Mouse (Mus musculus): ENCODE data around the gene Ephb4. TPM values are rescaled to one million over a fixed set of nuclear protein-coding genes. Genes with fewer than 3 reads are reported as not detected.

The Ephb4 gene
- polyA plus RNA-seq, 1 experiment from 2014 or later = 9.0 TPM

- H3K27me3 ChIP-seq (ENCODE audit: control insufficient read depth, insufficient read depth, low read length) = no peaks in the 10 kb centered on the region
- H3K4me3 ChIP-seq (replicated peaks; ENCODE audit: low read length) = peak overlapping the region; percentile 76
- H3K9me3 ChIP-seq (ENCODE audit: control insufficient read depth, low read length) = no peaks in the 10 kb centered on the region
- peak overlapping the region; percentile 95 for H3K27ac ChIP-seq
- ATAC-seq (ENCODE audit: low FRiP score) = no peak
- no peak for DNase-seq (ENCODE audit: low spot score)
- WGBS = 97% methylated on average over 4 of the region's 4 CpGs
- H3K4me1 ChIP-seq (replicated peaks; ENCODE audit: control insufficient read depth, insufficient read depth, low read length) = peaks cover 31% of the 10 kb centered on the region
- peak overlapping the region; percentile 96 for H3K9ac ChIP-seq
- H3K4me2 ChIP-seq (replicated peaks) = peak overlapping the region; percentile 53
- H3K36me3 ChIP-seq (replicated peaks; ENCODE audit: control insufficient read depth, insufficient read depth) = peaks cover 38% of the 10 kb centered on the region
These were observed 41.6 kb upstream of the Ephb4 start for GRCm38 (mm10) chr5:137308356-137308755.

DNA sequence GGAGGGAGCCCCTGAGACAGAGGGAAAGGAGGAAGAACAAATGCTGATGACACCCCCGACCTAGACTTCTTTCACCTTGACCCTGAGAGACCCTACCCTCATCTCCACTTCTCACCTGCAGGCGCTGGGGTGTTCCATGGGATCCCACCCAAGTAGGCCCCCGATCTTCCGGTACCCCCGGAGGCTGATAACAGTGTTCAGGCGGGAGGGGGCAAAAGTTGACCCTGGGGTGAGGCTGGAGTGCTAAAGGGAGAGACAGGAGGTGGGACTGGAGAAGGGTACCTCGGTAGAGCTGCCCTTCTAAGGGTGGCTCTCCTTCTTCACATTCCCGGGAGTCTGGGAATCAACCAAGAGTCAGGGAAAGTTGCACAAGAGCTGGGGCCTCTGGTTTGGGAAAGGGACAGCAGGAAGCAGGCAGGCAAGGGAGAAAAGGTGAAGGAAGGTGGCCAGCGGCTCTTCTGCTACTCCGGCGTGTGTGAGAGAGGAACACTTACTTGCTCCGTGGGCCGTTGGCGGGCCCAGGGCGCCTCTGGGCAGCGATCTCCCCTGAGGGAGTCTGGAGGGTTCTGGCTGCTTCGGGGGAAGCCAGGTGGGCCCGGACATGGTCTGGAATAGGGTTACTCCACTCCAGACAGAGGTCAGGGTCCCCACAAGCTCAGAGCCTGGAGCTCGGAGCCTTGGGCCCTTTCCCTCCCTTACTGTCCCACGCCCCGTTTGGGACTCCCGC lies 36.3 kb upstream of the Ephb4 start:
- H3K36me3 ChIP-seq (replicated peaks; ENCODE audit: control insufficient read depth, insufficient read depth) = peaks cover 34% of the 10 kb centered on the region
- ATAC-seq (ENCODE audit: low FRiP score) (peak; percentile 10; the same call in 1 of the 2 replicates), DNase-seq (ENCODE audit: low spot score) (no peak)
- WGBS = 5% methylated on average over 22 of the region's 22 CpGs
- H3K4me3 ChIP-seq (replicated peaks; ENCODE audit: low read length) = peak overlapping the region; percentile 38
- H3K27me3 ChIP-seq (ENCODE audit: control insufficient read depth, insufficient read depth, low read length) = no peaks in the 10 kb centered on the region
- peaks cover 12% of the 10 kb centered on the region for H3K4me1 ChIP-seq (replicated peaks; ENCODE audit: control insufficient read depth, insufficient read depth, low read length)
- peak overlapping the region; percentile 59 for H3K4me2 ChIP-seq (replicated peaks)
- no peaks in the 10 kb centered on the region for H3K9me3 ChIP-seq (ENCODE audit: control insufficient read depth, low read length)
- peak overlapping the region; percentile 58; the same call in 1 of the 2 replicates for H3K27ac ChIP-seq
- H3K9ac ChIP-seq = peak overlapping the region; percentile 63

- H3K4me2 ChIP-seq (replicated peaks) = peak within 1 kb of the TSS; percentile 59
These were observed 35.5 kb upstream of the Ephb4 start, which contains the start of gene Trip6 for GRCm38 (mm10) chr5:137314193-137315083. Trip6 (minus strand) TSS chr5:137314404.

GRCm38 (mm10) chr5:137315084-137315903 lies 34.6 kb upstream of the Ephb4 start:
- no peak overlapping the region for H3K4me3 ChIP-seq (replicated peaks; ENCODE audit: low read length)
- 41% methylated on average over 30 of the region's 30 CpGs for WGBS
- H3K36me3 ChIP-seq (replicated peaks; ENCODE audit: control insufficient read depth, insufficient read depth) = peaks cover 30% of the 10 kb centered on the region
- H3K9ac ChIP-seq = no peak overlapping the region
- peak; percentile 25; the same call in 1 of the 2 replicates for ATAC-seq (ENCODE audit: low FRiP score)
- no peak overlapping the region for H3K4me2 ChIP-seq (replicated peaks)
- H3K4me1 ChIP-seq (replicated peaks; ENCODE audit: control insufficient read depth, insufficient read depth, low read length) = peaks cover 12% of the 10 kb centered on the region
- no peaks in the 10 kb centered on the region for H3K9me3 ChIP-seq (ENCODE audit: control insufficient read depth, low read length)
- no peaks in the 10 kb centered on the region for H3K27me3 ChIP-seq (ENCODE audit: control insufficient read depth, insufficient read depth, low read length)
- no peak for DNase-seq (ENCODE audit: low spot score)
- H3K27ac ChIP-seq = no peak overlapping the region

More at GRCm38 (mm10) chr5:137314193-137315083, 35.5 kb upstream of the Ephb4 start, which contains the start of gene Trip6:
- no peaks in the 10 kb centered on the region for H3K9me3 ChIP-seq (ENCODE audit: control insufficient read depth, low read length)
- H3K36me3 ChIP-seq (replicated peaks; ENCODE audit: control insufficient read depth, insufficient read depth) = peaks cover 30% of the 10 kb centered on the region
- ATAC-seq (ENCODE audit: low FRiP score) = peak; percentile 79
- H3K27ac ChIP-seq = peak within 1 kb of the TSS; percentile 58; the same call in 1 of the 2 replicates
- no peaks in the 10 kb centered on the region for H3K27me3 ChIP-seq (ENCODE audit: control insufficient read depth, insufficient read depth, low read length)
- peaks cover 12% of the 10 kb centered on the region for H3K4me1 ChIP-seq (replicated peaks; ENCODE audit: control insufficient read depth, insufficient read depth, low read length)
- WGBS = 17% methylated on average over 29 of the region's 30 CpGs
- peak; percentile 78 for DNase-seq (ENCODE audit: low spot score)
- peak within 1 kb of the TSS; percentile 63 for H3K9ac ChIP-seq
- H3K4me3 ChIP-seq (replicated peaks; ENCODE audit: low read length) = peak within 1 kb of the TSS; percentile 38

DNA sequence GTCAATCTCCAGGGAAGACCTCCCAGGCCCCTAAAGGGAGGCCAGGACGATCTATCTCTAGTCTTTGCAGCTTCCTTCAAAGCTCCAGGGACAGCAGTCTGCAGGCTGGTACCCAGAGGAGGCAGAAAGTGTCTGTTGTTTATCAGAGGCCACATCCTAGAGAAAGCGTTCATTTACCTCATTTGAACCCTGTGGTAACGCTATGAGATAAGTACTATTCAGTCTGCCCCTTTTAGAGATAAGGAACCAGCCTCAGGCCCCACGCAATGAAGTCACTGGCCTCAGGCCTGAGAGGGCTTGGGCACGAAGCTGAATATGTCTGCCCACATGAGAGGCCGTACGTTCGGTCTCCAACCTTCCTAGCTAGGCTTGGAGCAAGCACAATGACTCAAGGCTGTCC lies 32.5 kb upstream of the Ephb4 start:
- no peaks in the 10 kb centered on the region for H3K27me3 ChIP-seq (ENCODE audit: control insufficient read depth, insufficient read depth, low read length)
- DNase-seq (ENCODE audit: low spot score) (no peak), ATAC-seq (ENCODE audit: low FRiP score) (no peak)
- H3K4me1 ChIP-seq (replicated peaks; ENCODE audit: control insufficient read depth, insufficient read depth, low read length) = peaks cover 12% of the 10 kb centered on the region
- no peak overlapping the region for H3K27ac ChIP-seq
- WGBS = 92% methylated on average over 8 of the region's 8 CpGs
- no peak overlapping the region for H3K4me2 ChIP-seq (replicated peaks)
- peaks cover 42% of the 10 kb centered on the region for H3K36me3 ChIP-seq (replicated peaks; ENCODE audit: control insufficient read depth, insufficient read depth)
- H3K9me3 ChIP-seq (ENCODE audit: control insufficient read depth, low read length) = no peaks in the 10 kb centered on the region
- no peak overlapping the region for H3K9ac ChIP-seq
- no peak overlapping the region for H3K4me3 ChIP-seq (replicated peaks; ENCODE audit: low read length)

DNA sequence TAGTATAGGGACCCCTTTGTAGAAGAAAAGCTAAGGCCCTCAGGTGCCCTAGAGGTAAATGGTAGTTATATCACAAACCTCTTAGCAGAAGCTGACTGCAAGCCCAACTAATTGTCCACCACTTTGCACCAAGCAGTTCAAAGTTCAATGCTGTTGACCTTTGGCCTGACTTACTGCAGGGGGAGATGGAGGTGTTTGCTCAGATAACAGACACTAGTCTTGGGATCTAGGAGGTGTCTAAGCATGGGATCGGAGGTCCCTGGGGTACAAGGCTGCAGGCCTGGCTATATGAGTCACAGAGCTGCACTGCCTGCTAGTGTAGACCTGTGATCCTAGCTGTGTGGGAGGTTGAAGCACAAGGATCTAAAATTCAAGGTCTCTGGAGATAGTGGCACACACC lies 31.3 kb upstream of the Ephb4 start:
- H3K27ac ChIP-seq = no peak overlapping the region
- H3K27me3 ChIP-seq (ENCODE audit: control insufficient read depth, insufficient read depth, low read length) = no peaks in the 10 kb centered on the region
- ATAC-seq (ENCODE audit: low FRiP score) = no peak
- 96% methylated on average over 1 of the region's 1 CpGs for WGBS
- H3K9ac ChIP-seq = no peak overlapping the region
- no peak overlapping the region for H3K4me2 ChIP-seq (replicated peaks)
- H3K4me1 ChIP-seq (replicated peaks; ENCODE audit: control insufficient read depth, insufficient read depth, low read length) = peaks cover 12% of the 10 kb centered on the region
- peaks cover 50% of the 10 kb centered on the region for H3K36me3 ChIP-seq (replicated peaks; ENCODE audit: control insufficient read depth, insufficient read depth)
- no peak overlapping the region for H3K4me3 ChIP-seq (replicated peaks; ENCODE audit: low read length)
- DNase-seq (ENCODE audit: low spot score) = no peak
- no peaks in the 10 kb centered on the region for H3K9me3 ChIP-seq (ENCODE audit: control insufficient read depth, low read length)

- no peaks in the 10 kb centered on the region for H3K27me3 ChIP-seq (ENCODE audit: control insufficient read depth, insufficient read depth, low read length)
- 94% methylated on average over 3 of the region's 3 CpGs for WGBS
- peaks cover 70% of the 10 kb centered on the region for H3K36me3 ChIP-seq (replicated peaks; ENCODE audit: control insufficient read depth, insufficient read depth)
- H3K27ac ChIP-seq = no peak overlapping the region
- no peak for DNase-seq (ENCODE audit: low spot score)
- ATAC-seq (ENCODE audit: low FRiP score) = no peak
- no peak overlapping the region for H3K4me2 ChIP-seq (replicated peaks)
- no peaks in the 10 kb centered on the region for H3K9me3 ChIP-seq (ENCODE audit: control insufficient read depth, low read length)
- no peak overlapping the region for H3K4me3 ChIP-seq (replicated peaks; ENCODE audit: low read length)
- no peak overlapping the region for H3K9ac ChIP-seq
- H3K4me1 ChIP-seq (replicated peaks; ENCODE audit: control insufficient read depth, insufficient read depth, low read length) = no peaks in the 10 kb centered on the region
These were observed 28.9 kb upstream of the Ephb4 start for GRCm38 (mm10) chr5:137320996-137321395.

GRCm38 (mm10) chr5:137330910-137331309 lies 19.0 kb upstream of the Ephb4 start:
- 86% methylated on average over 7 of the region's 7 CpGs for WGBS
- Histone ChIP-seq H3K9ac (no peak overlapping the region), H3K4me2 (replicated peaks) (no peak overlapping the region), H3K36me3 (replicated peaks; ENCODE audit: control insufficient read depth, insufficient read depth) (peaks cover 30% of the 10 kb centered on the region), H3K4me3 (replicated peaks; ENCODE audit: low read length) (no peak overlapping the region), H3K4me1 (replicated peaks; ENCODE audit: control insufficient read depth, insufficient read depth, low read length) (peaks cover 8% of the 10 kb centered on the region), H3K27me3 (ENCODE audit: control insufficient read depth, insufficient read depth, low read length) (no peaks in the 10 kb centered on the region), H3K9me3 (ENCODE audit: control insufficient read depth, low read length) (no peaks in the 10 kb centered on the region), H3K27ac (no peak overlapping the region)
- ATAC-seq (ENCODE audit: low FRiP score) = no peak
- no peak for DNase-seq (ENCODE audit: low spot score)

Measured in hindbrain, embryonic 14.5 days (tissue).